Mouse (Mus musculus) mouse trophoblast stem cell (cell line): Measurements from ENCODE around the gene Iqce.

Experiments
- in situ Hi-C, 2 experiments: fragments of 300-500 bp; cut with MseI, MboI; formaldehyde crosslinking; loops; 2 replicates in 1 of 2; 3 replicates in 1 of 2; pipeline ENCODE4 v1.15.1; 2025

Gene Iqce

DNA sequence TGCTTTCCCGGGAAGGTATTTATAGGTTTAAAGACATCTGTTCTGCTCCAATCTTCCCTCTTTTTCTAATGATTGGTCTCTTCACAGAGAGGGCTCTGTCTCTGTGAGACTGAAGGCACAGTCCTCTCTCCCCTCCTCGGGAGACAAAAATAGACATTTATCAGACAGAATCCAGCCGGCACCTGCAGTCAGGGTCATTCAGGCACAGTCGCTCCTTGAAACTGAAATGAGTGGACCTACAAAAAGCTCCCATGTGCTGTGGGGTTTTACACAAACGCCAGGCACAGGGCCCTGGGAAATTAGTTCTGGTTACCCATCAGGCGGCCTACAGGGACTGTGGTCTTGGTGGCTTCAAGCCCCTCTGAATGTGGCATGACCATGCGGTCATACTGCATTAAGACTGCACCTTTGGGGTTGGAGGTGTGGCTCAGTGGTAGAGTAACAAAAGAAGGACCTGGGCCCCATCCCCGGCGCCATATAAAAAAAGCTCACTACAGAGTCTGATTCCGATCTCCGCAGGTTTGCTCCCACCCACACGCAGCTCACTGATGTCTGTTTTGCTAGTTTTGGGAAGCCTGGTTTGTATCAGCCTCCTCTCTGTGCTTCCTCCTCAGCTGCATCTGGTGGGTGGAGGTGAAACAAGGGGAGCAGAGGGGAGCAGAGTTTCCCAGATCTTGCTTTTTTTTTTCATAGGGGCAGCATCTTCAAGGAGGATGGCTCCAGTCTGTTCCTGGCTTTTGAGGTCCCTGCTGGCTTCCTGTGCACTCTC, 40.1 kb downstream of the Iqce start:
- in situ Hi-C loops = no loop called here

DNA sequence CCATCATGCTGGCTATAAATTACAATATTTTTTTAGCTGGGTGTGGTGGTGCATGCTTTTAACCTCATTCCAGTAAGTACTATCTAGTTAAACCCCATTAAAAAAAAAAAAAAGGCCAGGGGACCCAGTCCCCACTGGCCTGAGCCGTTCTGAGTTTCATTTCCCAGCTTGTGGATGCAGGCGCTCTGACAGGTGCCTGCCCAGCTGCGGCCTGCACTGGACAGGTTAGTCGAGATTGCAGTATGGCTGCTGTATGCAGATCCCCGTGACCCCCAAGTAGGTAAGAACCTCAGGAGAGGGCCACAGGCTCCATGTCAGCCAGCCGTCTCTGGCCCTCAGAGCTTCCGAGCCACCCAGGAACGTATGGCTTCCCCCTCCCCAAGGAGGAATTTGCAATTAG, 40.8 kb downstream of the Iqce start:
- in situ Hi-C loops = no loop called here

DNA sequence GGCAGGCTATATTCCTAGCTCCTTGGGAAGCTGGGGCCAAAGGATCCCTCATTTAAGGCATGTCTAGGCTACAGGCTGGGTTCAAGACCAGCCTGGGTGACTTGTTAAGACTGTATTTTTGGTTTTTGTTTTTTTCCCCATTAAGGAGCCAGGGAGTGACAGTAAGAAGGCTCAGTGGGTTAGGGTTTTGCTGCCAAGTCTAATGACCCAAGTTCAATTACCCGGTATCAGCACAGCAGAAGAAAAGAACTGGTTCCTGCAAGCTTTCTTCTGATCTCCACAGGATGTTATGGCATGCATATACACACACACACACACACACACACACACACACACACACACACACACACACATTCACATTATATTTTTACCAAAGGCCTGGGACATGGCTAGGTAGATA, 41.8 kb downstream of the Iqce start:
- in situ Hi-C loops = no loop called here

DNA sequence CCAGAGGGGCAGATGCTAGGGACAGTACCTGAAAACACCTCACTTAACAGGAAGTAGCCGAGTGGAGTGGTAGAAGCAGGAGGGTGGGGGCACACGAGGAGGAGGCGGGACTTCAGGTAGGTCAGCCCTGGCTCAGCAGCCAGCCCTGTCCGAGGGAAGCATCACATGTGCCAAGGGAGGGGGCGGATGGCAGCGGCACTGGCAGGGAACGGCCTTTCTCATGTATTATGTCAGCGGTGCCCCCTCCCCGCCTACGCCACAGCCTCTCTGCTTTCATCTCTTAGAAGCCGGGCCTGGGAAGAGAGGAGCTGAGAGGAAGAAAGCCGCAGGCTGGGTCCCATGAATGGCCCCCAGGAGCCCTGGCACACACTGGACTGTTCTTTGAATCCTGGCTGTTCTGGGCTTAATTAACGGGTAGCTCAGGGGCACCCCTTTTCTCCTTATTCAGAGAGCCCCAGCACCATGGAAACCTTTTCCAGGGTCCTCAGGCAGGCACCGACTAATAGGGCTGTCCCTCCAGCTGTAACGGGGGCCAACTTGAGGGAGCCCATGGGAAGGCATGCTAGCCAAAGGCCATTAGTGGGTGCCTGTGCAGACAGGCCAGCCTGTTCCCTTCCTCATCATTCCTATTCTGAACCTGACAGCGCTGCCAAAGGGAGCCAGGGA, 42.4 kb downstream of the Iqce start:
- in situ Hi-C loops = no loop called here

DNA sequence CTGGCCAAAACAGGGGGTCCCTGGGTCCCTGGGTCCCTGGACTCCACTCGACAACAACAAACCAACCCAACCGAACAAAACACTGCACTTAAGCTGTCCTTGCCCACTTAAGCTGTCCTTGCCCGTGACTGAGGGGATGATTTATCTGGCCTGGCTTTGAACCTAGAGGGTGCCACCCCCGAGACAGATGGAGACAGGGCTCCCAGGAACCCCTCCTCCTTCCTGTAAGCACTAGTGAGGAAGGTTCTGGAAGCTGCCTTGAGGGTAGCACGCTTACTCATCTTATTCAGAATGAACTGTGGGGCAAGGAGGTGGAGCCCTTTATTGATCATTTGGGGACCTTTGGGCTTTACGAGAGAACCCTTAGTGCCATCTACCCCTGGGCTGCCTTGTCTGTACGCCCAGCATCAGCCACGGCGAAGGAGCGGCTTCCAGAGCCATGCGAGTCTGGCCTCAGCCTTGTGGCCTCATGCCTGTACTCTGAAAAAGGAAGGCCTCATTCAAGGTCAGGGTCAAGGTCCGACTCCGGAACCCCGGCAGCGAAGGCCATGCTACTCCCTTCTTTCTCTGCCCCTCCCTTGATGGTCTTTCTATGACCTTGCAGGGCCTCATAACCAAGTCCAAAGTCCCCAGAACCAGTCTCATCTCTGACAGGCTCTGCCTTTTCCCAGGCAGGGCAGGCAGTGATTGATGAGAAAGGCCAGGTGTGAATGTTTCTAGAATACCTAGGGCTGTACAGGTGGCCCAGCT, 47.9 kb downstream of the Iqce start:
- in situ Hi-C loops = no loop called here

DNA sequence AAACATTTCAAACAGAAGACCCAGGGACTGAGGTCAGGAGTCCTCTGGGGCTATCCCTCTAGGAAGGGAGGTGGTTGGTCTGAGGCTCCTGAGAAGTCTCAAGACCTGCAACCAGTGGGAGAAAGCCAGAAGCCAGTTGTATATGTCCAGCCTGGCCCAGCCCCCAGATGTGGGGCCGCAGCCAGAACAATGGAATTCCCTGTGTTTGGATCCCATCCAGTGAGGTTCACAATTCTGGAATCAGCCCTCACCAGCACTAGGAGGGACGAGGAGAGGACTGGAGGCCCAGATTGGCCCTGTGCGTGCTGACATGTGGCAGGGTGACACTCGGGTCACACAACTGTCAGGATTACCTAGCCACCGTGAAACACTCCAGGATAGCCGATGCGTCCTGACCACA, 49.6 kb downstream of the Iqce start:
- in situ Hi-C loops = no loop called here

DNA sequence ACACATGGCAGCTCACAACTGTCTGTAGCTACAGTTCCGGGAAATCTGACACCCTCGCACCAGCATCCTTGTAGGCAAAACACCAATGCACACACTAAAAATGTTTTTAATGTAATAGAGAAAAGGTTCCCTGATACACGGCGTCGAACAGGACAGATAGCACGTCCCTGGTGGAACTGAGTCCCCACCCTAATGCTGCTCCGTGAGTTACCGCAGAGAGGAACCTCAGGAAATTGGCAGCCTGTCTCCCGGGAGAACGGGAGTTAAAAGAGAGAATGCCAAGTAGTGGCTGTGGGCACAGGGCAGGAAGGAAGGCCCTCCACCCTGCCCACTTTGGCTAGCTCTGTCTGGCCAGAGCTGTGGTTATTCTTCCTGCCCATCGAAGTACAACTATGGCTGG, 50.9 kb downstream of the Iqce start:
- in situ Hi-C loops = no loop called here

DNA sequence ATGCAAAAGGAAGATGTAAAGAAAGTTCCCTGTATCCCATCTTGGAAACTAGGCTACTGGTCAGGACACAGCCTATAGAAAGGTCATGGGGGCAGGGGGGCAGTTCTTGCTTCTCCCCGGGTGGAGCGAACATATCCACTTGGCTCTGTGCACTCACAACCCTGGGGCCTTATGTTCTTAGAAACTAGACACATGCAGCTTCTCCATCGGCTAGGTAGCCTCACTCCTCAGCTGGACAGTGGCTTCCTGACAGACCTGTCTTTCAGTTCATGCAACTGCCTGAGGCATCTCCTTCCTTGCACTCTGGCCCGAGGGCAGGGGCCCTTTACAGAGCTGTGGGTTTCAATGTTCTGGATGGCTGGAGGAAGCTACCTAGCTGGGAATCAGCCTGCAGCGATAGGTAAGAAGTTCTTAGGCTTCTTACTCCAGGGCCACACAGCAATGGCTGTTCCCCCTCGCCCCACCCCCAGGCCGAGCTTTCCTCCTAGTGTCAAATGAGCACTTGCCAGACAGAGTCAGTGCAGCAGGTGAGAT, 52.2 kb downstream of the Iqce start:
- in situ Hi-C loops = no loop called here

DNA sequence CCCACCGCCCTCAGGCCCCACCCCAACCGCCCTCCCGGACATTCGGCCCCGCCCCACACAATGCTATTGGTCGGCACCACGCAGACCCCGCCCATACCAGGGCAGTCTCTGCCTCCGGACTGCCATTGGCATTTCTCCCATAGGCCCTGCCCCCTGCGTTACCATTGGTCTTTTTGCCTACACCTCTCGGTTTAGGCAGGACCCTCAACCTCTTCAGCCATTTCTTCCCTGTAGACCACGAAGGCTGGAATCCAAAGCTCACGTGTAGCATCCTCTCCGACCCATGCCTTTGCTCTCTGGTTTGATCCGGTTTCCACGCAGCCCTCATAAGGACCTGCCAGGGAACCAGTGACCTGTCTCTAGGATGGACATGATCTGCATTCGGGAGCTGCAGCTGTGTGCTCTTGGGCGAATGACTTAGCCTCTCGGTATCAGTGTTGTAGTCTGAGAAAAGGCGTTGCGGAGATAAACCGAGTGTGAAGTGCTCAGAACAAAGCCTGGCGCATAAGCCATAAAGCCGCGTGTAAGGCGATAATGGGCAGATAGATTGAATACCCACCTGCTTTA, 53.0 kb downstream of the Iqce start:
- in situ Hi-C loops = no loop called here

DNA sequence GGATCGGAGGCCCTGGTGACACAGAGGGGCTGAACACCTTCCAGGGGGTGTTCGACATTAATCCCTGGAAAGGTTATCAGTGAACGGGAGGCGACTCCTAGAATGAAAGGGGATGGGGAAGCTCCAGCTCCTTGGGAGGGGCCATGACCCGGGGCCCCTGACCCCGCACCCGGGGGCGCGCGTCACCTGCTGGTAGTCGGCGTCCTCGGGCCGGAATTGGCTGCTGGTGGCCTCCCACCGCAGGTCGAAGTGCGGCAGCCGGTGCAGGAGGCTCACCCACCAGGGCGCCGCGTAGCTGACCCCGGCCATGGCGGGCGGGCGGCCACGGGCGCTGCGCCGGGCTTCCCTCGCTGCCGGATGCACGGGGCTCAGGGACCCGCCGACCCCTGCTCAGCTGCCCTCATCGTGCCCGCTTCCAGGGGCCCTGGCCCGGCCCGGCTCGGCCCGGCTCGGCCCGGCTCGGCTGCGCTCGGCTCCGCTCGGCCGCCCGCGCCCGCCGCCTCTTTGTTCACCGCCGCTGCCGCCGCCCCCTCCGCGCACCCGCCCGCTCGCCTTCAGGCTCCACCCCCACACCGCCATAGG, 53.6 kb downstream of the Iqce start, which contains the start of gene Ttyh3:
Gene Ttyh3, minus strand, starts transcription at position 513 of the 582 bp plus-strand sequence.
- in situ Hi-C loops = no loop called here

DNA sequence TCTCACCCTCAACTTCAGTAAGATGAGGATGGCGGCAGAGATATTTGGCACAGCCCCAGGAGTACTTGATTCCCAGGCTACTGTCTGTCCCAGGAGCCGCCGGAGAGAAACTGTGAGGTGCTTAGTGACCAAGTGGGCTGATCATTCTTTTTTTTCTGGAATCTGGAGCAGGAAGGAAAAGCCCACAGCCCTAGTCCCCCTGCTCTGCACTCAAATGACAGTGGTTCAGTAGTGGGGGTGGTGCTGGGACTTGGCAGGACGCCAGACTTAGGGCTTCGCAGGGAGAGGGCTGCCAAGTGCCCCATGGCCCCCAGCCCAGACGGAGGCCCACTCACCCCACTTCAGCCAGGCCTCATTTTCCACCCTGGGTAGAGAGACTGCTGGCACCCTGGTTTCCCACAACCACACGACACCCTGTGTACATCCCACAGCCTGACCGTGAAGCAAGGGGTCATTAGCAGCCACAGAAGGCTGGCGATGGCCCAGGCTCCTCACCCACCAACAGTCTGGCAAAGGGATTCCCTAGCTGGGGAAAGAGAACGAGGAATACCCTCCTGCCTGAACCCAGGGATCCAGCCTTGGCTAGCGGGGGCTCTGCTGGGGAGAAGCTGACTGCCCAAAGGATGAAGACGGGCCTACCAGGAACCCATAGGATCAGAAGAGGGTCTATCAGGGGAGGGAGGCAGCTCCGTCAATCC, 54.2 kb downstream of the Iqce start:
- in situ Hi-C loops = no loop called here

DNA sequence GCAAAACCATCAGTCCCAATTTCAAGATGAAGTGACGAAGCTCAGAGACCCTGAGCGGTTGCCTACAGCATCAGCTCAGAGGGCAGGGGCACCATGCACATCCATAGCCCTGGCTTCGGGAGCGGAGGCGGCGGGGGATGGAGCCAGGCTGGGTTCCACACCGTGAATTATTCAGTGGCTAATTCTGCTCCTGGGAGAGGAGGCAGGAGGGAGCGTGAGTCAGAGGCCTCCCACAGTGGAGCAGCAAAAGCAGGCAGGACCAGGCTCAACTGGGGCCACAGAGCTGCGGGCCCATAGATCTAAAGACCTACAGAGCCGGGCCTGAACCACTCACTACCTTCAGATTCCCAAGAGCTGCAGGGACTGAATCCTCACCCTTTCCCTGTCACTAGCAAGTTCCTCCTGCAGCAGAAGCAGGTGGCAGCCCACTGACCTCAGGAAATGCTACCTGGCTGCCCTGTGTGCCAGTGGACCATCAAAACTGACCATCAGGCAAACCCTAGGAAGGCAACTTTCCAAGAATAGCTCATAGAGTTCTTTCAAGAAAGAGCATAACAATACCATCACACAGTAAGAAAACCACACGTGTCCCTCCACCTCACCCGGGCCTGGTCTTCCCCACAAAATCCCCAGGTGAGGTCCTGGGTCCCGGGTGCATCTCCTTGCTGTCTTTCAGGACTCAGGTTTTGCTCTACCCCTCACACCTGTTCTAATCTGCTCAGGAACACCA, 55.0 kb downstream of the Iqce start:
- in situ Hi-C loops = no loop called here

DNA sequence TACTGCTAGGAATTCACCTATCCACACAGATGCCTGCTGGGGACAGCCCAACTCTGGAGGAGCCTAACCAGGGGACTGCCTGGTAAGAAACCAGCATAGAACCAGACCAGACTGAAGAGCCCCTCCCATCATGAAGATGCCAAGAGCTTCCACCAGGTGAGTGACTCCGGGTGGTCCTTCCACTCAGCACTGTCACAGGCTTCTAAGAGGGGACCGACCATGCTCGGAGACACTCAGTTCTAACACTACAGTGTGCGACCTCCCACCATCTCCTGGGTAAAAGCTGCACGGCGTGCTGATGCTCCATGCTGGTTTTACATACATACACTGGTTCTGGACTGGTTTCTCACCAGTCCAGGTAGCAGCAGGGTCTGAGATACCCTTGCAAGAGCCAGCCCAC, 56.0 kb downstream of the Iqce start:
- in situ Hi-C loops = no loop called here

DNA sequence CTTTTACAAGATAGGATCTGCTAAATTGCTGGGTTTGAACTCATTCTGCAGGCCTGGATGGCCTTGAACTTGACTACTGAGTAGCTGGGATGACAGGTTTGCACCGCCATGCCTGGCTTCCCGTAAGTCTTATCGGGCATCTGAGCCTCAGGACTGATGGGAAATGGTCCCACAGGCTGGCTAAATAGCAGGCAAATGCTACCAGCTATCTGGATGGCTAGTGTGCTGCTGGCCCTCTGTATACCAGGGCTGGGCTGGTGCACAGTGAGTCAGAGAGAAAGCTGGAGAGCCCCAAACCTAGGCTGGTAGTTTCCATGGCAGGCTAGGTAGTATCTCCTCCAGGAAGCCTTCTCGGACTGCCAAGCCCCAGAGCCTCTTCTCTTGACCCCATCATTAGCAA, 56.7 kb downstream of the Iqce start:
- in situ Hi-C loops = no loop called here

DNA sequence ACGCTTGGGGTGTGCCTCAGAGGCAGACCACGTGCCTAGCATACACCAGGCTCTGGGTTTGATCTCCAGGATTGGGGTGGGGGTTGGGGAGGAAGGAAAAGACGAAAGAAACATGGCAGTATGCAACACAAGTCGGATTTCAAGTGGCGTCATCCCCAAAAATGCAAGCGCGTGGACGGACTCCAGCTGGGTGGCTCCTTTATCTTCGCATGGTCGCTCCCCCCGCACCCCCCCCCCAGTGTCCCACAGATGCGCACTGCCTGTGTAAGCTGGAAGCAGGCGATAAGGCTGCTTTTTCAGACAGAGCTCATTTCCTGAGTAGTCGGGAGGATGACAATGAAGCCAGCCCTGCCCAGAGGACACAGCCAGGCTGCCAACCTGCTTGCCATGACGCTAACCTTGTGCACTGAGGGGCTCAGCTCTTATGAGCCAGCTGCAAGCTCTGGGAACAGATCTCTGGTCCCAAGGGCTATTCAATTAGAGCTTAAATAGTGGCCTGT, 57.4 kb downstream of the Iqce start:
- in situ Hi-C loops = loop anchor here in 1 of 2 experiments (5.0 kb wide), 1 partner anchor 33 kb away; no protein-coding TSS in a partner anchor

DNA sequence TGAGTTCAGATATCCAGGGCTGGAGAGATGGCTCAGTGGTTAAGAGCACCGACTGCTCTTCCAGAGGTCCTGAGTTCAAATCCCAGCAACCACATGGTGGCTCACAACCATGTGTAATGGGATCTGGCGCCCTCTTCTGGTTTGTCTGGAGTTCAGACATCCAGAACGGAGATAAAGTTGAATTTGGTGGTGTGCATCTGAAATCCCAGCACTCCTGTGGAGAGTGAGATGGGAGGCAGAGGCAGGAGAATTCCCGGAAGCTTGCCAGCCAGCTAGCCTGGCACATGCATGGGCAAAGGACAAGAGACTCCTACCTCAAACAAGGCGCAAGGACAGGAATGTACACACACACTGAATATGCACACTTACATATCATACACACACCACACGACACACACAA, 57.9 kb downstream of the Iqce start:
- in situ Hi-C loops = loop anchor here in 1 of 2 experiments (5.0 kb wide), 1 partner anchor 33 kb away; no protein-coding TSS in a partner anchor

DNA sequence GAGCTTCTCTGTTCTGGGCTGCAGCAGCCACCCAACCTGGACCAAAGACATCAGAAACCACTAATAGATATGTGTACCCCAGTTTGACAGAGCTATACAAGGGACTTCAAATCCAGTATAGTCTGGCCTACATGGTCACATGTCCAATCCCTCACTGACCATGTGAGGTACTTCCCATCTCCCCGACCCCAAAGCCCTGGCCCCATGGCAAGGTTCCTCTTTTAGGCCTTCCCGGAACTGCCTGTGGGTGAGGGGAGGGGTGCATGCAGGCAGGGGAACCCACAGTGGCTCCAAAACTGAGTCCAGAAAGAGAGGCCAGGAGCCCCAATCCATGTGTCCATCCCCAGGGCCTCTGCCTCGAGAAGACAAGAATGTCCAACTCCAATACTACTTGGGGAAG, 60.1 kb downstream of the Iqce start:
- in situ Hi-C loops = loop anchor here in 1 of 2 experiments (5.0 kb wide), 1 partner anchor 35 kb away; no protein-coding TSS in a partner anchor

DNA sequence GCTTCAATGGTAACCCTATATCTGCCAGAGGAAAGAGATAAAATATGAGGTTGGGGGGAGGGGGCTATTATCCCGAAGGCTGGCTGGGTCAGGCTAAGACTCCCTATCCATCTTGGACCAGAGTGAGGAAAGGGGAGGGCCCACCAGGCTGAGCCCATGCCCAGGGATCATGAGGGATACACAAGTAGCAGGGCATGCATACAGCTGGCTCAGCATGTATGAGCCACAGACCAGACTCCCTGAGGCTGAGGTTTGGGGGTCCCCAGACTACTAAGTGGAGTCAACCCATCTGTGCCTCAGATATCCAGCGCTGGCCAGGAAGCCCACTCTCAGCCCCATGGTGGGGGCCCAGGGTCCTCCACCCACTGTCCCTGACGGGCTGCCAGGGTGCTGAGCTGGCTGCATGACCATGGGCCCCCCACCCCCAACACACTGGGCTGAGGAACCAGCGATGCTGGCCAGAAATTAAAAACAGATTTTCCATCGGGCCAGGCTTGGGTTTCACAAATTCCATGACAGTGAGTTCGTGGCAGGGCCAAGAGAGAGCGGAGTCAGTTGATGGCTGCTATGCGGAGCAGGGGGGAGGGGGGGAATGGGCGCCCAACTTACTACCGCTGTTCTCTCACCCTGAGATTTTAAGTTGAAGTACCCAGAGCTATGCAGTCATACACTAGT, 60.8 kb downstream of the Iqce start:
- in situ Hi-C loops = loop anchor here in 1 of 2 experiments (5.0 kb wide), 1 partner anchor 36 kb away; no protein-coding TSS in a partner anchor

DNA sequence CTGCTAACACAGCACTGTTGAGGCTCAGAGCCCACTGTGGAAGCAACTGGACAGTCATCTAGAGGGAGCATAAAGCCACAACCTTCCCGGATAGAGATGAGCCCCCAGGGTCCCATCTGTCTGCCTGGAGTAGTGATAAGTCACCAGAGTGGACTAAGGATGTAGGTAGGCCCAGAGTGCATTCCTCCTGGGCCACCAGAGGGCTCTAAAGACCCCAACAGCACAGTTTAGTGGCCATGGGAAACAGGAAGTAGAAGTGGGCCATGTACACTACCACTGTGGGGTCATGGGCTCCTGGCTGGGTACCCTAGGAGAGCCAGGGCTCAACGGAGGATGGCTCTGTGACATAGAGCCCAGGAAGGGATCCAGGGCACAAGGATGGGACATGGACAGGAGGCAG, 61.4 kb downstream of the Iqce start:
- in situ Hi-C loops = loop anchor here in 1 of 2 experiments (5.0 kb wide), 1 partner anchor 36 kb away; no protein-coding TSS in a partner anchor
